Comparison of ENCODE assay signal across 9 mouse cellular contexts in the genomic region with DNA sequence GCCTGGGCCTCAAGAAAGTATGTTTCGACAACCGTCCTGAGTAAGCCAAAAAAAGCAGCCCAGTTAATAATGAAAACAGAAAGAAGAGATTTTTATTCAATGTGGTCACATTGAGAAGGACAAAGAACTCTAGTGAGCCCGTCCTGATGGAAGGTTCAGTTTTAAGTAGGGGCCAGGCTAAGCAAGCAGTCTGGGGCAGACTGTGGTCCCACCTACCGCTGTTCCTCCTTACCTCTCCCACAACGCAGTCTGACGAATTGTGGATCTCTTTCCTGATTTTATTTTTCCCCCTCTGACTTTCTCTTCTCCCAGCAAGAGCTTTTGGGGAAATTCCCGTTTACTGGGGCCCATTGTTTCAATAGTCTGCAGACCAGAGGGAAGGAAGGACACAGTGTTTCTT. TPM values are rescaled to one million over a fixed set of nuclear protein-coding genes. Genes with fewer than 3 reads are reported as not detected.
A peak's percentile ranks its signal among the peaks of the same experiment; 100 is the strongest.
DNase-seq lines count a peak whose midpoint lies in the region; ATAC-seq and TF ChIP-seq lines count a peak whose summit lies in the region.
"Had no signal": no experiment of that assay in that cellular context is flagged by ENCODE, and none has a peak within 500 bp of the region (broad histone marks: within the 10 kb centered on the region; RNA-seq: fewer than 3 reads in every experiment).

No protein-coding gene starts in this region.

- peak overlapping the region; percentile 100 for H3K27ac ChIP-seq in kidney, embryonic 14.5 days (ENCODE audit: low read depth, low read length)
- H3K27ac ChIP-seq in cortical plate, adult 2 months (ENCODE audit: insufficient read depth, low read length): peak overlapping the region; percentile 14; the same call in 1 of the 2 replicates
- H3K27ac ChIP-seq in hindbrain, embryonic 14.5 days: peak overlapping the region; percentile 93
- H3K27ac ChIP-seq in midbrain, embryonic 15.5 days: peak overlapping the region; percentile 91

- no peaks in the 10 kb centered on the region for H3K9me3 ChIP-seq in kidney, embryonic 14.5 days (ENCODE audit: control insufficient read depth, low read length)
- H3K9me3 ChIP-seq in hindbrain, embryonic 14.5 days (ENCODE audit: control insufficient read depth, low read length): no peaks in the 10 kb centered on the region
- H3K9me3 ChIP-seq in midbrain, embryonic 15.5 days: no peaks in the 10 kb centered on the region

- peak overlapping the region; percentile 26; the same call in 1 of the 2 replicates for H3K4me2 ChIP-seq in kidney, embryonic 14.5 days (replicated peaks; ENCODE audit: low read depth, low read length)
- peak overlapping the region; percentile 49 for H3K4me2 ChIP-seq in hindbrain, embryonic 14.5 days (replicated peaks)
- peak overlapping the region; percentile 56 for H3K4me2 ChIP-seq in midbrain, embryonic 15.5 days

- 15% methylated on average over 7 of the region's 7 CpGs for WGBS in kidney, embryonic 14.5 days
- 29% methylated on average over 7 of the region's 7 CpGs for WGBS in hindbrain, embryonic 14.5 days
- 13% methylated on average over 7 of the region's 7 CpGs for WGBS in midbrain, embryonic 15.5 days

- H3K9ac ChIP-seq in kidney, embryonic 14.5 days (ENCODE audit: low read depth, low read length): peak overlapping the region; percentile 70; the same call in 1 of the 2 replicates
- peak overlapping the region; percentile 49 for H3K9ac ChIP-seq in hindbrain, embryonic 14.5 days
- 0 out of 2 replicates have a peak overlapping the region, but pooled peaks have one; percentile 22 for H3K9ac ChIP-seq in midbrain, embryonic 15.5 days

- no peaks in the 10 kb centered on the region for H3K27me3 ChIP-seq in kidney, embryonic 14.5 days (ENCODE audit: control insufficient read depth, insufficient read depth, low read length)
- H3K27me3 ChIP-seq in hindbrain, embryonic 14.5 days (ENCODE audit: control insufficient read depth, insufficient read depth, low read length): no peaks in the 10 kb centered on the region
- H3K27me3 ChIP-seq in midbrain, embryonic 15.5 days (replicated peaks): no peaks in the 10 kb centered on the region
- H3K27me3 ChIP-seq: Patski had no signal

- no peak overlapping the region for H3K4me3 ChIP-seq in kidney, embryonic 14.5 days (ENCODE audit: low read length)
- no peak overlapping the region for H3K4me3 ChIP-seq in cortical plate, adult 2 months (ENCODE audit: insufficient read depth, low read length)
- H3K4me3 ChIP-seq in hindbrain, embryonic 14.5 days (replicated peaks; ENCODE audit: low read length): no peak overlapping the region
- H3K4me3 ChIP-seq in midbrain, embryonic 15.5 days: no peak overlapping the region

- no peak for TF ChIP-seq POLR2A in cortical plate, adult 2 months (IDR thresholded peaks at IDR 0.05; ENCODE audit: extremely low read depth, insufficient read depth, low read length)

- peaks cover 23% of the 10 kb centered on the region for H3K4me1 ChIP-seq in kidney, embryonic 14.5 days (ENCODE audit: control insufficient read depth, insufficient read depth, low read length)
- H3K4me1 ChIP-seq in cortical plate, adult 2 months (ENCODE audit: control insufficient read depth, insufficient read depth, low read length): no peaks in the 10 kb centered on the region
- peaks cover 28% of the 10 kb centered on the region for H3K4me1 ChIP-seq in hindbrain, embryonic 14.5 days (replicated peaks; ENCODE audit: control insufficient read depth, insufficient read depth, low read length)
- peaks cover 24% of the 10 kb centered on the region for H3K4me1 ChIP-seq in midbrain, embryonic 15.5 days

- no peaks in the 10 kb centered on the region for H3K36me3 ChIP-seq in kidney, embryonic 14.5 days (ENCODE audit: control insufficient read depth, insufficient read depth, low read length)
- H3K36me3 ChIP-seq in hindbrain, embryonic 14.5 days (replicated peaks; ENCODE audit: control insufficient read depth, insufficient read depth): no peaks in the 10 kb centered on the region
- no peaks in the 10 kb centered on the region for H3K36me3 ChIP-seq in midbrain, embryonic 15.5 days (replicated peaks)

- peak; percentile 42 for ATAC-seq in kidney, embryonic 14.5 days (ENCODE audit: low FRiP score, low TSS enrichment)
- no peak for ATAC-seq in hindbrain, embryonic 14.5 days (ENCODE audit: low FRiP score)
- no peak for ATAC-seq in midbrain, embryonic 15.5 days (replicated peaks)
- ATAC-seq in megakaryocyte progenitor cell, adult 5-6 weeks (replicated peaks; ENCODE audit: poor library complexity): no peak

- DNase-seq in kidney, postnatal 25 days: no peak
- DNase-seq in hindbrain, embryonic 14.5 days (ENCODE audit: low spot score): no peak
- no peak for DNase-seq in ovary, postnatal 14 days (ENCODE audit: low spot score)
- DNase-seq in thymus, postnatal 25 days: no peak

- TF ChIP-seq CTCF in cortical plate, adult 2 months (IDR thresholded peaks at IDR 0.05; ENCODE audit: extremely low read depth, insufficient read depth, low read length): no peak

RNA-seq across cellular contexts. Expression of gene Nedd4, which starts 21.5 kb away (rescaled TPM):
- 448 and 806 TPM in 2 replicates for polyA plus RNA-seq in kidney, embryonic 14.5 days (2014; fragmentation: Nextera tagmentation; extraction: Ambion mirVana)
- 207 and 216 TPM in 2 replicates for polyA plus RNA-seq in cortical plate, adult 2 months (2012; rRNA removed)
- 478 and 513 TPM in 2 replicates for polyA plus RNA-seq in hindbrain, embryonic 14.5 days (2014; fragmentation: Nextera tagmentation; extraction: Ambion mirVana)
- polyA plus RNA-seq in midbrain, embryonic 15.5 days (2015; fragmentation: Nextera tagmentation; extraction: Ambion mirVana): 436 and 451 TPM in 2 replicates
- 137 and 168 TPM in 2 replicates for total RNA-seq in megakaryocyte progenitor cell, adult 5-6 weeks (2015)
- 163 and 210 TPM in 2 replicates for total RNA-seq in megakaryocyte progenitor cell, adult 5-6 weeks (2017)

Comparison
In these comparisons a context has a peak if more than half of its experiments do, and no peak if none do; other contexts are left out.
1. H3K27ac ChIP-seq: peak in every context shown above with its lines; median percentile 100 in kidney, embryonic 14.5 days; 93 in hindbrain, embryonic 14.5 days; 91 in midbrain, embryonic 15.5 days; 14 in cortical plate, adult 2 months.